Mouse (Mus musculus): ENCODE measurements around the gene Ephx3. TPM values are rescaled to one million over a fixed set of nuclear protein-coding genes. Genes with fewer than 3 reads are reported as not detected.

The Ephx3 gene
- total RNA-seq, 2 experiments from 2014 or later, result 0.42 to 0.44 TPM

- no peak for DNase-seq (ENCODE audit: low spot score in 2 of 2)
- TF ChIP-seq CTCF (conservative IDR thresholded peaks at IDR 0.05), result no peak
- peak overlapping the region; percentile 28; the same call in 1 of the 2 replicates for H3K27ac ChIP-seq
- H3K4me3 ChIP-seq, result peak overlapping the region; percentile 51
These were observed 23.4 kb downstream of the Ephx3 start for GRCm38 (mm10) chr17:32165803-32166595.

DNA sequence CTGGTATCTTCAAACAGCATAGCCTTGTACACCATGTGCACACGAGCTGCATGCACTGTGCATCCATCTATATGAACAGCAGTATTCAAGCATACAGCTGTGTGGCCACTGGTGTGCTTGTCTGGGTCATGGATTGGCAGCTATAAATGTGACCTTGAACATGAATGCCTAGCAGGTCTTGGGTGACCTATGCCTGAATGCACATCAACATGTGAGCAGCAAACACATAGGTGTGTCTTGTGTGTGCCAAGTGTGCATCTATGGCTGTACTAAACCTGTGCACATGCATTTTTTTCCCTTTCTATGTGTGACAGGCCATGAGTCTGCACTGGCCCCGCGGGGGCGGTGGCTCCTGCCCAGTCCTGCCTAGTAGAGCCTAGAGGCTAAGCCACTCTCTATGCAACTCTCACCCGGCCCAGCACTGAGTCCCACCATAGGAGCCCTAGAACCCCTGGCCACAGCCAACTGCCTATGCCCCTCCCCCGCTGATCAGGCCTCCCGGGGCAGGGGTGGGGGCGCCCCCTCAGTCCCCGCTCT lies 24.0 kb downstream of the Ephx3 start:
- Histone ChIP-seq H3K27ac (no peak overlapping the region; the same call in 1 of the 2 replicates), H3K4me3 (peak overlapping the region; percentile 51)
- no peak for TF ChIP-seq CTCF (conservative IDR thresholded peaks at IDR 0.05)
- DNase-seq (ENCODE audit: low spot score in 2 of 2), result no peak

- H3K27ac ChIP-seq, result no peak overlapping the region
These were observed 24.6 kb downstream of the Ephx3 start for GRCm38 (mm10) chr17:32164780-32165179.

DNA sequence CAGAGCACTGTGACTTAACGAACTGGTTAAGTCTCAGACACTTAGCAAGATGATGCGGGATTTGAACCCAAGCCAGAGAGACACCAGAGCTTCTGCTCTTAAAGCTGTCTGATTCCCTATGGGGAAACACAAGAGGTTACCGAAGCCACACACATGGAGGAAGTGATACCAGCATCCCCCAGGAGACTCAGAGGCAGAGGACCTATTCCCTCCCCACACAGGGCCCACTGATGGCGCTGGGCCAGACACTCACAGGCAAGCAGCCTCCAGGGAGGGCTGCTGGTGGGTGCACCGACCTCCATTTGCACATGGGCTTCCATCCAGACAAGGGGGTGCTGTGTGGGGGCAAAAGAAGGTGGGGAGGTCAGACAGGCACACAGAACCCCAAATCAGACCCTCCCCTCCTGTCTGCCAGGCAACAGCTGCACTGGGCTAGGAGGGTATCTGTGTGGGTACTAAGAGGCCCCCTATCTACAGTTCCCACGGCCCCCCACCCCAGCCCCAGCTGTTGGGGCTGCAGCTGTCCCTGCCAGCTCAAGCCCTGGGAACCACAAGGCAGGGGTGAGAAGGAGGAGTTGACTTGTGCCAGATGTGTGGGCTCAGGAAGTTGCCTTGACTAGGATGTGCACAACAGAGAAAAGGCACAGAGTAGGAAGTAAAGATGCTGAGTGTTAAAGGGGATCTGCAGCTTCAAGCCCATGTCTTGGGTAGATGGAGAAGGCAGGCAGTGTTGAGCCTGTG lies 25.3 kb downstream of the Ephx3 start:
- no peak for TF ChIP-seq CTCF (conservative IDR thresholded peaks at IDR 0.05)
- DNase-seq (ENCODE audit: low spot score in 2 of 2), result no peak
- no peak overlapping the region for H3K4me3 ChIP-seq
- no peak overlapping the region for H3K27ac ChIP-seq

More at GRCm38 (mm10) chr17:32164780-32165179, 24.6 kb downstream of the Ephx3 start:
- DNase-seq (ENCODE audit: low spot score in 2 of 2), result no peak
- H3K4me3 ChIP-seq, result no peak overlapping the region
- no peak for TF ChIP-seq CTCF (conservative IDR thresholded peaks at IDR 0.05)

- DNase-seq (ENCODE audit: low spot score in 2 of 2), result peak; percentile 26 to 68
- peak overlapping the region; percentile 56 for H3K4me3 ChIP-seq
- peak; percentile 78 for TF ChIP-seq CTCF (conservative IDR thresholded peaks at IDR 0.05)
- H3K27ac ChIP-seq, result peak overlapping the region; percentile 32; the same call in 1 of the 2 replicates
These were observed 27.1 kb downstream of the Ephx3 start for GRCm38 (mm10) chr17:32162112-32162850.

- no peak for TF ChIP-seq CTCF (conservative IDR thresholded peaks at IDR 0.05)
- no peak for DNase-seq (ENCODE audit: low spot score in 2 of 2)
- no peak overlapping the region for H3K27ac ChIP-seq
- no peak overlapping the region for H3K4me3 ChIP-seq
These were observed 28.5 kb downstream of the Ephx3 start for GRCm38 (mm10) chr17:32160882-32161281.

- no peak for TF ChIP-seq CTCF (conservative IDR thresholded peaks at IDR 0.05)
These were observed 30.5 kb downstream of the Ephx3 start for GRCm38 (mm10) chr17:32158841-32159240.

GRCm38 (mm10) chr17:32146718-32147117 lies 42.6 kb downstream of the Ephx3 start:
- no peak for TF ChIP-seq CTCF (conservative IDR thresholded peaks at IDR 0.05)
- DNase-seq (ENCODE audit: low spot score in 2 of 2), result no peak
- no peak overlapping the region for H3K4me3 ChIP-seq
- H3K27ac ChIP-seq, result no peak overlapping the region

More at GRCm38 (mm10) chr17:32158841-32159240, 30.5 kb downstream of the Ephx3 start:
- Histone ChIP-seq H3K4me3 (no peak overlapping the region), H3K27ac (no peak overlapping the region)
- no peak for DNase-seq (ENCODE audit: low spot score in 2 of 2)

GRCm38 (mm10) chr17:32142907-32143854 lies 46.2 kb downstream of the Ephx3 start:
- DNase-seq (ENCODE audit: low spot score in 2 of 2), result peak; percentile 71 to 79
- H3K27ac ChIP-seq, result peak overlapping the region; percentile 53; the same call in 1 of the 2 replicates
- TF ChIP-seq CTCF (conservative IDR thresholded peaks at IDR 0.05), result peak; percentile 97
- H3K4me3 ChIP-seq, result peak overlapping the region; percentile 51

GRCm38 (mm10) chr17:32142234-32142633 lies 47.1 kb downstream of the Ephx3 start:
- no peak overlapping the region for H3K4me3 ChIP-seq
- TF ChIP-seq CTCF (conservative IDR thresholded peaks at IDR 0.05), result no peak
- H3K27ac ChIP-seq, result no peak overlapping the region
- no peak for DNase-seq (ENCODE audit: low spot score in 2 of 2)

Other genes starting within 250 kb of the Ephx3 start
- 10 to 100 TPM; 19.3 to 22.5 TPM for gene Rrp1b, start 153.4 kb downstream of the Ephx3 start, total RNA-seq (2021)
- 1 to 10 TPM in 1 of 2 experiments, under 1 TPM in 1; 0.86 to 1.2 TPM for gene Hsf2bp, start 153.2 kb downstream of the Ephx3 start, total RNA-seq (2021)
- gene Notch3, start 22.7 kb downstream of the Ephx3 start, total RNA-seq (2021), result 1 to 10 TPM; 7.2 to 7.7 TPM
- gene Brd4, start 95.2 kb upstream of the Ephx3 start, total RNA-seq (2021), result 100 to 1,000 TPM; 103 to 121 TPM
- 100 to 1,000 TPM in 1 of 2 experiments, 10 to 100 TPM in 1; 99.2 to 112 TPM for gene Akap8, start 131.7 kb upstream of the Ephx3 start, total RNA-seq (2021)
- 100 to 1,000 TPM; 220 to 238 TPM for gene Akap8l, start 161.1 kb upstream of the Ephx3 start, total RNA-seq (2021)
- gene Wiz, start 199.9 kb upstream of the Ephx3 start, total RNA-seq (2021), result 10 to 100 TPM; 55.0 to 57.2 TPM
- 1 to 10 TPM; 2.9 to 4.6 TPM for gene Rasal3, start 214.0 kb upstream of the Ephx3 start, total RNA-seq (2021)
- not detected for gene Pglyrp2, start 234.6 kb upstream of the Ephx3 start, total RNA-seq (2021)

Measured in layer of hippocampus, adult 2 months (tissue).